Mouse (Mus musculus): Measurements from ENCODE around the gene Gm6793.

Gm6793 gene

DNA sequence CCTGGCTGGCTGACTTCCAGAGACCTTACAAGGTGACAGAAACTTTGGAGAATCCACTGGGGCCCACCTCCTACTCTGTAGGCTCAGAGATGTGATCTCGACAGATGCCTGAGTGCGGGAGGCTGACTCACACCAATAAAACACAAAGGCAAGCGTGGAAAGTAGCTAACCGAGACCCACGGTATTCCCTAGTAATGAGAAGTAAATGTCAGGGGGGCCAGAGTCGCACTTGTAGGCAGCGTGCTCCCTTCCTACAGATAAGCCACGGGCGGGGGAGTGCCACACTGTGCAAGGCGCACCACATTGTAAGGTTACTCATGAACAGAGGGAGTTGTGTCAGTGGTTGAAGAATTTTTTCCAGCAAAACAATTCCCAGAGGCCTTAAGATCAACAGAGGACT, 30.3 kb downstream of the Gm6793 start:
- no peak for DNase-seq (ENCODE audit: low read depth, low spot score)

- no peak for DNase-seq (ENCODE audit: low read depth, low spot score)
Observed at GRCm38 (mm10) chr8:111982116-111982515, 32.7 kb downstream of the Gm6793 start.

- DNase-seq (ENCODE audit: low read depth, low spot score) = no peak
Observed at GRCm38 (mm10) chr8:111978147-111978546, 36.7 kb downstream of the Gm6793 start.

- DNase-seq (ENCODE audit: low read depth, low spot score) = no peak
Observed at GRCm38 (mm10) chr8:111976326-111976725, 38.5 kb downstream of the Gm6793 start.

GRCm38 (mm10) chr8:111975706-111976105, 39.1 kb downstream of the Gm6793 start:
- DNase-seq (ENCODE audit: low read depth, low spot score) = no peak

DNA sequence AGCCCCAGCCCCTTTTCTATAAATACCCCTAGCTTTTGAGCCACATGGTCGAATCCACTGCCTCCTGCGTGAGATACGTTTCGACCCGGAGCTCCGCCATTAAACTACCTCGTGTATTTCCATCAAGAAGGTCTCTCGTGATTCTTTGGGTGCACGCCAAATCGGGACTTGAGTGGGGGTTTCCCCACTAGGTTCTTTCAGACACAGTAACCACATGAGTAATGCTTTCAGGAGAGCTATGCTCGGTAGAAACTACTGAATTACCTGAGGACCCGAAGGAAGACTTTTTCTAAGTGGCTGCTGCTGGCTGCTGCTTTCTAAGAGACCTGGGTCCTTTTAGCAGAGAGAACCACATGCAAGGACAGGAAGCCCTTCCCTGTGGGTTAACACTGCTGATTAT, 40.7 kb downstream of the Gm6793 start:
- no peak for DNase-seq (ENCODE audit: low read depth, low spot score)

GRCm38 (mm10) chr8:111968991-111969390, 45.8 kb downstream of the Gm6793 start:
- no peak for DNase-seq (ENCODE audit: low read depth, low spot score)

- no peak for DNase-seq (ENCODE audit: low read depth, low spot score)
Observed at GRCm38 (mm10) chr8:111968541-111968940, 46.3 kb downstream of the Gm6793 start.

GRCm38 (mm10) chr8:111967246-111967870, 47.5 kb downstream of the Gm6793 start:
- DNase-seq (ENCODE audit: low read depth, low spot score) = no peak

DNA sequence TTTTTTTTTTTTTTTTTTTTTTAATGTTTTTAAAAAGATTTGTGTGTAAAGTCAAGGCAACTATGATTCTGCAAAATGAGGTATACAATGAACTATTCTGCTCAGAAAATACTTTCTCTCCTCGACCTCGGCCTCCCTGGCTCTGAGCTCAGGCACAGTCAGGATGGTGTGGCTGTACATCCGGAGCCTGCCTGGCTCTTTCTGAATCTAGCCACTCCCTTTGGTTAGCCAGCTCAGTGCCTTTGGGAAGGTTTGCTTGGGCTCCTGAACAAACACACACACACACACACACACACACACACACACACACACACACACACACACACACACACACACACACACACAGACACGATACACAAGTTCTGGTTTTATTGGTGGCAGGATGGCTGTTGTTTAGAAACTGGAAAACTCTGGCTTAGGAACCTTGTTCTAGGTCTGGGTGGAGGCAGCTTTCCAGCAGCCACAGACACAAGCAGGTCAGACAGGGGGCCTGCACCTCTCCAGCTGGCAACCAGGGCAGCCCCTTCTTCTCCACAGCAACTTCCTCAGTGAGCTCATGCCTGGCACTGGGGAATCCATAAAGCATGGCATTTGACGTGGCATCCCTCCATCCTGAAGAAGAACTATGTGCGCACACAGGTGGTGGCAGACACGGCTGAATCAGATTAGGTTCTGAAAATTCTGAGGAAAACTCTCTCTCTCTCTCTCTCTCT, 49.8 kb downstream of the Gm6793 start:
- DNase-seq (ENCODE audit: low read depth, low spot score) = no peak

DNA sequence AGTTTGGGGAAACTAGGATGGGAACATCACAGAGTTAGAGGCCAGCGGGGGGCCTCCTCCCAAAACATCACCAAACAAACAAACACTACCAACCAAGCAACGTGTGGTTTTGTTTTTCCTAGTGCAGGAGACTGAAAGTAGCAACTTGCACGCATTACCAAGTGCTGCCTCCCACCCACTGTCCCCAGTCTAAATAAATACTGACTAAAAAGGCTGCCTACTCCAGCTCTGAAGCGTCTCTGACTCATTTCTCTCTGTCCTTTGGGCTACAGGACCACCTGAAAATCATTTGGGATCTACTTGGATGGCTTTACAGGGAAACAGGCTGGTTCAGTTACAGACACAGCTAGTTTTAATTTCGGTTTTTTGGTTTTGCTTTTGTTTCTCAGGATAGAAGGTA, 50.5 kb downstream of the Gm6793 start:
- DNase-seq (ENCODE audit: low read depth, low spot score) = no peak

GRCm38 (mm10) chr8:111963546-111963945, 51.3 kb downstream of the Gm6793 start:
- DNase-seq (ENCODE audit: low read depth, low spot score) = no peak

Measured in brain, embryonic 18.5 days (tissue).